Mouse (Mus musculus) heart, embryonic 12.5 days (tissue): ENCODE data around the gene Rilpl1. TPM values are rescaled to one million over a fixed set of nuclear protein-coding genes. Genes with fewer than 3 reads are reported as not detected.
A peak's percentile ranks its signal among the peaks of the same experiment; 100 is the strongest.

Experiments
- ATAC-seq: fragments of 200-750 bp; cut with Nextera tagmentation; 2 replicates; pipeline ENCODE4 v1.8.0; 2017; ENCODE audit warnings: moderate TSS enrichment, moderate library complexity; ENCODE audit not compliant: insufficient number of reproducible peaks, low FRiP score
- H3K27ac ChIP-seq: fragments of 300-500 bp; sonication (generic); 2 replicates; pipeline ENCODE4 v1.5.1; 2016; ENCODE audit warnings: mild to moderate bottlenecking, moderate library complexity; ENCODE audit not compliant: poor library complexity, severe bottlenecking
- H3K27me3 ChIP-seq: fragments of 300-500 bp; sonication (generic); replicated peaks from 2 replicates; pipeline ENCODE4 v1.6.1; 2016; ENCODE audit warnings: mild to moderate bottlenecking, moderate library complexity
- H3K36me3 ChIP-seq: fragments of 300-500 bp; sonication (generic); 2 replicates; pipeline ENCODE4 v1.6.1; 2016; ENCODE audit warnings: mild to moderate bottlenecking, moderate library complexity
- H3K4me1 ChIP-seq: fragments of 300-500 bp; sonication (generic); replicated peaks from 2 replicates; pipeline ENCODE4 v1.6.1; 2016; ENCODE audit warnings: mild to moderate bottlenecking
- H3K4me2 ChIP-seq: fragments of 300-500 bp; sonication (generic); 2 replicates; pipeline ENCODE4 v1.6.1; 2016; ENCODE audit warnings: mild to moderate bottlenecking, moderate library complexity
- H3K4me3 ChIP-seq: fragments of 300-500 bp; sonication (generic); 2 replicates; pipeline ENCODE4 v1.5.1; 2016; ENCODE audit warnings: mild to moderate bottlenecking
- H3K9ac ChIP-seq: fragments of 300-500 bp; sonication (generic); 2 replicates; pipeline ENCODE4 v1.6.1; 2016; ENCODE audit warnings: mild to moderate bottlenecking, moderate library complexity
- H3K9me3 ChIP-seq: fragments of 300-500 bp; sonication (generic); replicated peaks from 2 replicates; pipeline ENCODE4 v1.6.1; 2016; ENCODE audit warnings: mild to moderate bottlenecking, moderate library complexity
- whole genome bisulfite sequencing: fragments of 180-500 bp; shearing (Covaris S2); methylation state at CpG from one replicate; pipeline ENCODE4 v1.1.7; 2016; 5-methylcytosine and 5-hydroxymethylcytosine counted together
- polyA plus RNA-seq: library from polyadenylated mRNA; unstranded; fragments of >200 nt; fragmentation: Nextera tagmentation; extraction: Ambion mirVana; gene quantifications from 2 replicates; pipeline ENCODE4 v1.2.1, GENCODE M21; 2016

Rilpl1 gene
- polyA plus RNA-seq, 1 experiment from 2014 or later = 29.8 TPM

- Histone ChIP-seq H3K4me1 (peaks cover 39% of the 10 kb centered on the region), H3K27ac (peak overlapping the region; percentile 89), H3K36me3 (peaks cover 24% of the 10 kb centered on the region), H3K4me2 (peak overlapping the region; percentile 94), H3K27me3 (no peaks in the 10 kb centered on the region), H3K4me3 (peak overlapping the region; percentile 88), H3K9ac (peak overlapping the region; percentile 90), H3K9me3 (no peaks in the 10 kb centered on the region)
- ATAC-seq = no peak
- 37% methylated on average over 9 of the region's 9 CpGs for WGBS
These were observed 2.4 kb downstream of the Rilpl1 start for GRCm38 (mm10) chr5:124528791-124529190.

- peak overlapping the region; percentile 89 for H3K27ac ChIP-seq
- 82% methylated on average over 4 of the region's 4 CpGs for WGBS
- peak overlapping the region; percentile 88 for H3K4me3 ChIP-seq
- H3K27me3 ChIP-seq = no peaks in the 10 kb centered on the region
- H3K4me1 ChIP-seq = peaks cover 39% of the 10 kb centered on the region
- peaks cover 28% of the 10 kb centered on the region for H3K36me3 ChIP-seq
- H3K9me3 ChIP-seq = no peaks in the 10 kb centered on the region
- no peak for ATAC-seq
- H3K4me2 ChIP-seq = peak overlapping the region; percentile 94
- H3K9ac ChIP-seq = peak overlapping the region; percentile 90
These were observed 2.8 kb downstream of the Rilpl1 start for GRCm38 (mm10) chr5:124528351-124528750.

DNA sequence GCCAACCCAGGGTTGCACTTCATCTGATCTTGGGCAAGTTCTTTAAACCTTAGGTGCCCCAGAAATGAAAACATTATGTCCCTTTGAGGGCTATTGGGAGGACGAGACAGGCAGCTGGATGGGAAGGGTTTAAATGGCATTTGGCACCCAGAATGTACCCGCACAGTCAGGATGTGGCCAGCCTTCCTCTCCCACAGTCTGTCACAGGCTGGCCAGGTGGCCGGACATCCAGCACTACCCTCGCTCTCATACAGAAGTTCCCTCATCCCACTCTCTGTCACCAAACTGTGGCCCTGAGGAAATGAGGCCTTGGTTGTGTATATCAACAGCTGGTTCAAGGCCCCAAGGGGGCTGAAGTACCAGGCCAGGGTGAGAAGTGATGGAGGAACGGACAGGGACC, 6.2 kb downstream of the Rilpl1 start:
- Histone ChIP-seq H3K27me3 (no peaks in the 10 kb centered on the region), H3K27ac (no peak overlapping the region), H3K4me3 (no peak overlapping the region), H3K4me2 (no peak overlapping the region), H3K4me1 (peaks cover 23% of the 10 kb centered on the region), H3K9ac (no peak overlapping the region), H3K36me3 (peaks cover 47% of the 10 kb centered on the region), H3K9me3 (no peaks in the 10 kb centered on the region)
- no peak for ATAC-seq
- WGBS = 79% methylated on average over 5 of the region's 5 CpGs

DNA sequence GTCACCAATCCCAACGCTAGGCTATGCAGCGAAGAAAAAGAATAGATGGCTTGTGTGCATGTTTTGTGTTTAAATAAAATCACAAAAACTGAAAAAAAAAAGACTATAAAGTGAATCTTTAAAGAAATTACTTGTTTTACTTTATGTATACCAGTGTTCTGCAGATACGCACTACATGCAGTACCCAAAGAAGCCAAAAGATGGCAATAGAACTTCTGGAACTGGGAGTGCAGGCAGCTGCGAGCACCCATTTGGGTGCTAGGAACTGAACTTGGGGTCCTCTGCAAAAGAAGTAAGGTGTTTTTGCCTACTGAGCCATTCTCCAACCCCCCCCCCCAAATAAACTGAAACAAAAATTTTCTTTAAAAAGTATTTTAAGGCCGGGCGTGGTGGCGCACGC, 8.2 kb downstream of the Rilpl1 start:
- Histone ChIP-seq H3K4me2 (no peak overlapping the region), H3K9me3 (no peaks in the 10 kb centered on the region), H3K27me3 (no peaks in the 10 kb centered on the region), H3K4me1 (peaks cover 4% of the 10 kb centered on the region), H3K27ac (no peak overlapping the region), H3K9ac (no peak overlapping the region), H3K36me3 (peaks cover 65% of the 10 kb centered on the region), H3K4me3 (no peak overlapping the region)
- ATAC-seq = no peak
- WGBS = 93% methylated on average over 8 of the region's 8 CpGs

DNA sequence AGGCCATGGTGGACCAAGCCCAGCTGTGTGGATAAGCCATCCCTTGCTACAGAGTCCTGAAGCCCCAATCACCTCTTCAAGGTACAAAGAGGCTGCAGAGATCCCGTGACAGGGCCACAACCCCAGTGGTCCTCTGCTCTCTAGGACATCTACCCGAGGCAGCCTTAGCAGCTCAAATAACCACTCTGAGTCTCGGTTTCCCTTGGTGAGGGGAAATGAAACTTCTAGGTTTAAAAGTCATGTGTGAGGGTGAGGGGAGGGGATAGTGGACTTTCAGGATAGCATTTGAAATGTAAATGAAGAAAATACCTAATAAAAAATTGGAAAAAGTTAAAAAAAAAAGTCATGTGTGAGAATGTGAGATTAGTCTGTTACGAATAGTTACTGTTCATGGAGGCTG, 9.6 kb downstream of the Rilpl1 start:
- peaks cover 68% of the 10 kb centered on the region for H3K36me3 ChIP-seq
- no peaks in the 10 kb centered on the region for H3K27me3 ChIP-seq
- H3K4me3 ChIP-seq = no peak overlapping the region
- H3K9ac ChIP-seq = no peak overlapping the region
- 84% methylated on average over 4 of the region's 4 CpGs for WGBS
- H3K27ac ChIP-seq = no peak overlapping the region
- H3K4me1 ChIP-seq = 0 out of 2 replicates have a peak, but pooled peaks cover 4% of the 10 kb centered on the region
- no peak overlapping the region for H3K4me2 ChIP-seq
- no peaks in the 10 kb centered on the region for H3K9me3 ChIP-seq
- no peak for ATAC-seq

GRCm38 (mm10) chr5:124518648-124519047, 12.5 kb downstream of the Rilpl1 start:
- WGBS = 80% methylated on average over 10 of the region's 10 CpGs
- Histone ChIP-seq H3K4me3 (no peak overlapping the region), H3K9me3 (no peaks in the 10 kb centered on the region), H3K9ac (no peak overlapping the region; the same call in 1 of the 2 replicates), H3K27ac (no peak overlapping the region), H3K36me3 (peaks cover 73% of the 10 kb centered on the region), H3K27me3 (no peaks in the 10 kb centered on the region), H3K4me2 (no peak overlapping the region), H3K4me1 (no peaks in the 10 kb centered on the region)
- no peak for ATAC-seq

- Histone ChIP-seq H3K4me2 (no peak overlapping the region), H3K9ac (no peak overlapping the region), H3K27ac (no peak overlapping the region), H3K36me3 (peaks cover 87% of the 10 kb centered on the region), H3K4me3 (no peak overlapping the region), H3K9me3 (no peaks in the 10 kb centered on the region), H3K4me1 (0 out of 2 replicates have a peak, but pooled peaks cover 5% of the 10 kb centered on the region), H3K27me3 (no peaks in the 10 kb centered on the region)
- no peak for ATAC-seq
- WGBS = 80% methylated on average over 5 of the region's 5 CpGs
These were observed 15.4 kb downstream of the Rilpl1 start for GRCm38 (mm10) chr5:124515789-124516188.

DNA sequence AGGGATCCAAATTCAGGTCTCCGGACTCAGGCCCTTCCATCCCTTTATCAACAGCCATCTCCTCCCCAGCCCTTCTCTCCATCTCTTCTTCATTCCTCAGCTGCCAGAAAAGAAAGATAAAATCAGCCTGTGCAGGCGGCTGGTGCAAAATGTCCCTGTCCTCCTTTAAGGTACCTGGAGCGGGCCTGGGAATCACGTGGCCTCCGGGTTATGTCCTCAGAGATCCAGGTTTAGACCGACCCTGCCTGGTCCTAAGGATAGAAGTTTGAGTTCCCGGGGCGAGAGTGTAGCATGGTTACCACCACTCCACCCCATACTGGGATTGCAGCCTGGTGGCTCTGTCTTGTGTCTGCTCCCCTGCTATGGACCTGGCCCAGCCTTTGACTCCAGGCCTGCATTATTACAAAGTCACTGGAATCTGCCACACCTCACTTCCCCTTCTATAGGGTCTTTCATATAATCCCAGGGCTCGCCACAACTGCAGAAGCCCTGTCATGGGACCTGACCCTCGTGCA, 20.6 kb downstream of the Rilpl1 start:
- peaks cover 28% of the 10 kb centered on the region for H3K4me1 ChIP-seq
- H3K9ac ChIP-seq = peak overlapping the region; percentile 17; the same call in 1 of the 2 replicates
- H3K36me3 ChIP-seq = peaks cover 68% of the 10 kb centered on the region
- H3K27ac ChIP-seq = peak overlapping the region; percentile 12; the same call in 1 of the 2 replicates
- no peaks in the 10 kb centered on the region for H3K9me3 ChIP-seq
- ATAC-seq = no peak
- no peak overlapping the region for H3K4me2 ChIP-seq
- H3K27me3 ChIP-seq = no peaks in the 10 kb centered on the region
- 79% methylated on average over 10 of the region's 10 CpGs for WGBS
- no peak overlapping the region for H3K4me3 ChIP-seq

GRCm38 (mm10) chr5:124509742-124510237, 21.4 kb downstream of the Rilpl1 start:
- Histone ChIP-seq H3K27ac (peak overlapping the region; percentile 47), H3K4me2 (0 out of 2 replicates have a peak overlapping the region, but pooled peaks have one; percentile 15), H3K27me3 (no peaks in the 10 kb centered on the region), H3K9me3 (no peaks in the 10 kb centered on the region), H3K4me1 (peaks cover 28% of the 10 kb centered on the region), H3K4me3 (no peak overlapping the region), H3K36me3 (peaks cover 69% of the 10 kb centered on the region), H3K9ac (no peak overlapping the region)
- WGBS = 51% methylated on average over 12 of the region's 12 CpGs
- peak; percentile 66 for ATAC-seq

- Histone ChIP-seq H3K4me3 (no peak overlapping the region), H3K4me1 (peaks cover 28% of the 10 kb centered on the region), H3K9ac (no peak overlapping the region), H3K36me3 (peaks cover 68% of the 10 kb centered on the region), H3K27ac (peak overlapping the region; percentile 47), H3K27me3 (no peaks in the 10 kb centered on the region), H3K4me2 (0 out of 2 replicates have a peak overlapping the region, but pooled peaks have one; percentile 15), H3K9me3 (no peaks in the 10 kb centered on the region)
- no peak for ATAC-seq
- WGBS = 96% methylated on average over 6 of the region's 6 CpGs
These were observed 22.0 kb downstream of the Rilpl1 start for GRCm38 (mm10) chr5:124509200-124509599.

DNA sequence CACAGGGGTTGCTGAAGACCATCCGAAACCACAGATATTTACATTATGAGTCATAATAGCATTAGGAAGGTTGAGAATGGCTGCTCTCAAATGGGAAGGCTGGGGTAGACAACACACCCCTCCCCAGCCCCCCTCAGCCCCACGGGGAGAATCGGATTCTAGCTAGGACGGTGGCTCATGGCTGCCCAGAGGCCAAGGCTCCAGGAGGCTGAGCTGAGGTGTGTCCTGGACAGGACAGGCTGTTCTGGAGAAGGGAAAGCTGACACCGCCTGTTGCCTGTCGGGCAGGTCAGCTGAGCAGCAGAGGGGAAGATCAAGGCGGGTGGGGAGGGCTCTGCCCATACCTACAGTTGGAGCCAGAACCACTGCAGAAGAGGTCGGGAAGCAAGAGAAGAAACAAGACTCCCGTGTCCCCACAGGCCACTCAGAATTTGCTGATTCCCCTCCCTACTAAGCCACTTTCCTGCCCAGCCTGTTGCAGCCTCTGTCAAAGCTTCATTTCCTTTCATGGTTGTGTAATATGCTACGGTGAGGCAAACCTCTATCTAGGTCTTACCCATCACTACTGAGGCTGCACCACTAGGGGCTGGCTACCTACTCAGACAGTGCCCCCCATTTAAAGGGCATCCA, 24.3 kb downstream of the Rilpl1 start:
- no peak overlapping the region for H3K27ac ChIP-seq
- 62% methylated on average over 10 of the region's 10 CpGs for WGBS

More for the DNA sequence above, 24.3 kb downstream of the Rilpl1 start:
- H3K27me3 ChIP-seq = no peaks in the 10 kb centered on the region
- no peak for ATAC-seq
- no peaks in the 10 kb centered on the region for H3K9me3 ChIP-seq
- H3K4me3 ChIP-seq = no peak overlapping the region
- H3K36me3 ChIP-seq = peaks cover 68% of the 10 kb centered on the region
- no peak overlapping the region for H3K9ac ChIP-seq
- no peak overlapping the region for H3K4me2 ChIP-seq
- peaks cover 25% of the 10 kb centered on the region for H3K4me1 ChIP-seq
